Mouse (Mus musculus) heart, embryonic 16.5 days (tissue): ENCODE results near the gene Bex2. TPM values are rescaled to one million over a fixed set of nuclear protein-coding genes. Genes with fewer than 3 reads are reported as not detected.
A peak's percentile ranks its signal among the peaks of the same experiment; 100 is the strongest.
"Not testable (repeated sequence)": the region's sequence is repeated elsewhere in the genome, so short reads cannot be mapped to it uniquely, and the experiment has no call there.

Source experiments
- ATAC-seq: fragments of 200-750 bp; cut with Nextera tagmentation; replicated peaks from 2 replicates; pipeline ENCODE4 v1.8.0; 2017; ENCODE audit warnings: moderate number of reproducible peaks; ENCODE audit not compliant: insufficient read depth, low FRiP score; ENCODE audit errors: extremely low read depth
- H3K27ac ChIP-seq: fragments of 300-500 bp; sonication (generic); 2 replicates; pipeline ENCODE4 v1.5.1; 2014; ENCODE audit warnings: mild to moderate bottlenecking, low read length, control low read depth, moderate library complexity
- H3K27me3 ChIP-seq: fragments of 300-500 bp; sonication (generic); 2 replicates; pipeline ENCODE4 v1.6.1; 2014; ENCODE audit warnings: low read length, mixed read lengths; ENCODE audit not compliant: control insufficient read depth, insufficient read depth
- H3K36me3 ChIP-seq: fragments of 300-500 bp; sonication (generic); 2 replicates; pipeline ENCODE4 v1.6.1; 2014; ENCODE audit not compliant: control insufficient read depth, insufficient read depth
- H3K4me1 ChIP-seq: fragments of 300-500 bp; sonication (generic); 2 replicates; pipeline ENCODE4 v1.6.1; 2014; ENCODE audit warnings: low read length, mixed read lengths; ENCODE audit not compliant: control insufficient read depth, insufficient read depth
- H3K4me2 ChIP-seq: fragments of 300-500 bp; sonication (generic); 2 replicates; pipeline ENCODE4 v1.6.1; 2014; ENCODE audit warnings: low read depth, mild to moderate bottlenecking, control low read depth, low read length
- H3K4me3 ChIP-seq: fragments of 300-500 bp; sonication (generic); 2 replicates; pipeline ENCODE4 v1.5.1; 2014; ENCODE audit warnings: mild to moderate bottlenecking, control low read depth, low read length
- H3K9ac ChIP-seq: fragments of 300-500 bp; sonication (generic); 2 replicates; pipeline ENCODE4 v1.6.1; 2014; ENCODE audit warnings: low read length, control low read depth
- H3K9me3 ChIP-seq: fragments of 300-500 bp; sonication (generic); replicated peaks from 2 replicates; pipeline ENCODE4 v1.6.1; 2016; ENCODE audit warnings: low read length; ENCODE audit not compliant: control insufficient read depth
- WGBS: fragments of 180-500 bp; shearing (Covaris S2); extraction: QIAGEN DNeasy Blood & Tissue Kit; methylation state at CpG from one replicate; pipeline ENCODE4 v1.1.7; 2014; 5-methylcytosine and 5-hydroxymethylcytosine counted together
- polyA plus RNA-seq: library from polyadenylated mRNA; unstranded; fragments of >200 nt; fragmentation: Nextera tagmentation; extraction: Ambion mirVana; gene quantifications from 2 replicates; pipeline ENCODE4 v1.2.1, GENCODE M21; 2015

The Bex2 gene
- polyA plus RNA-seq, 1 experiment from 2014 or later: 16.0 TPM

DNA sequence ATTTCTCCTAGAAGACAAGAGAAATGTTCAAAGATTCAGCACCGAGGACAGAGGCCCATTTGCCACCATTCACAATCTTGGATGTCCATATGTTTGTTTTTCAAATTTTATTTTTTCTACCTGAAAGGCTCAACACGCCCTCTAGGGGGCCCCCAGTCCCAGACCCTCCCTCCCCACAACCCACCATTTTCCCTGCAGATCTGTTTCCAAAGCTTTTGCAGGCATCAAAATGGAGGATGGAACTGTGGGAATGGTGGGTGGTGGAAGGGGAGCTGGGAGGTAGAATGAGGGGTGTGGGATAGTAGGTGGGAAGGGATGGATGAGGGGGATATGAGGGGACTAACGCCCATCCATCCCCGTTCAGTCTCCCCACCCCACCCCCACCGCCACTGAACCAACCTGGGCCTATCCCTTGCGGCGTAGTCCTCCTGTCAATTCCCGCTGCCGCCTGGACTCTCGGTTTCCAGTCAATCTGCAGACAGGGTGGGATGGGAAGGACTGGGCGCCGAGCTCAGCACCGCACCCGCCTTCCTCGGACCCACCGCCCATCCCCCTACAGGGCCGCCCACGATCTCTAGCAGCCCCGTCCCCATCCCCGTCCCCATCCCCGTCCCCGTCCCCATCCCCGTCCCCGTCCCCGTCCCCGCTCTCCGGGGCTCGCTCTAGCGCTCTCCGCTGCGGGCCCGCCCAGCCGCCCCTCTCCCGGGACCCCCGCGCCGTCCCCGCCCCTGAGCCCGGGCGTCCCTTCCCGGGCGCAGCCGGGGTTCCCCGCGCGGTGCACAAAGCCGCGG is 640 bp downstream of the Bex2 start:
- ATAC-seq: peak; percentile 49
- 16% methylated on average over 14 of the region's 48 CpGs for WGBS
- H3K9me3 ChIP-seq, H3K36me3 ChIP-seq, H3K4me1 ChIP-seq, H3K27ac ChIP-seq, H3K9ac ChIP-seq, H3K27me3 ChIP-seq: not testable (repeated sequence)
- Histone ChIP-seq H3K4me2 (peak overlapping the region; percentile 51), H3K4me3 (peak overlapping the region; percentile 21)

DNA sequence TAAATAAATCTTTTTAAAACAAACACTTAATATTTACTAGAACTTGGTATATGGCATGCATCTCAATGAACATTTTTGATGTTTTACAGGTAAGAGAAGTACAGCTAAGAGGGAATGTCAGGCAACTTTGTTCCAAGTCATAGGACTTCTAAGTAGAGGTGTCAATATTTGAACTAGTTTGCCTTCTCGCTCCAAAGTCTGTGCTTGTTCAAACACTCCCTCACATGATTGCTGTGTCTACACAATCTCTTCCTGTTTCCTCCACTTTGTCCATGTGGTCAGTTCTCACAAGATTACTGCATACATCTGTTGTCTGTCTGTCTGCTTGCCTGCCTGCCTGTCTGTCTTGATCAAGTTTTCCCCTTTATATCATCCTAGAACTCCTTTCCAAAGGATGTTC is 7.3 kb downstream of the Bex2 start:
- no peaks in the 10 kb centered on the region for H3K36me3 ChIP-seq
- 64% methylated on average over 1 of the region's 1 CpGs for WGBS
- H3K4me2 ChIP-seq: no peak overlapping the region
- no peaks in the 10 kb centered on the region for H3K4me1 ChIP-seq
- H3K27ac ChIP-seq: no peak overlapping the region
- no peaks in the 10 kb centered on the region for H3K9me3 ChIP-seq
- no peak for ATAC-seq
- H3K27me3 ChIP-seq: no peaks in the 10 kb centered on the region
- no peak overlapping the region for H3K9ac ChIP-seq
- H3K4me3 ChIP-seq: no peak overlapping the region

DNA sequence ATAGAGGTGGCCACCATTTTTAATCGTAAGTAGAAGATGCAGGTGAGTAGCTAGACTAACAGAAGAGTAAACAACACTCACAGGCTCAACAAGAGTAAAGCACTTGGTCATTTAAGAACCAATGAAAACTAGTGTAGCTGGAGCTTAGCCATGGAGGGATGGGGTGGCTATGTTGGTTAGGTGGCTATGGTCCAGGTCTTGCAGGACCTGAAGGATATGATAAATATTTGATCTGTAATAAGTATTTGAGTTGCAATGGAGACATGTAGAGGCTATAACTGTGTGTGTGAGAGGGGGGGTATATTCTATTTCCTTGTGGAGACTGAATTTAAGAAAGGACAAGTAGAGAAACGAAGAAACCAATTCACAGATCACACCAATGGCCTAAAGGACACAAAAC is 16.8 kb downstream of the Bex2 start:
- Histone ChIP-seq H3K9ac (no peak overlapping the region), H3K27ac (no peak overlapping the region), H3K4me3 (no peak overlapping the region), H3K36me3 (no peaks in the 10 kb centered on the region), H3K9me3 (no peaks in the 10 kb centered on the region), H3K27me3 (no peaks in the 10 kb centered on the region), H3K4me2 (no peak overlapping the region), H3K4me1 (no peaks in the 10 kb centered on the region)
- no peak for ATAC-seq
- 66% methylated on average over 2 of the region's 2 CpGs for WGBS

DNA sequence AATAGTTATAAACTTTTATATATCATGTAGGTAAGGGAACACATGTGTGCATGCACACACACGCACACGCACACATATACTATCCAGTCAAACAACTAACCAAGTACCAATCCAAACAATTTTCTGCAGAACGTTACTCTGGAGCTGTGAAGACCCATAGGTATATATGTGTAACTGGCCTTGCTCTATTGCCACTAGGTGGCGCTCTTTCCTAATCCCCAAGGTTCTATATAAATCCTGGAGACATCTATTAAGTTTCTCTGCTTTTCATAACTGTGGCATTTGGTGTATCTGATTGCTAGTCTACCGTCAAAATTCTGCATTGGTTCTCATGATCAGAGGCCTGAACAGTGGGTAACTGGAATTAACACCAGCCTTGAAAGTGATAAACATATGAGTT is 20.5 kb downstream of the Bex2 start:
- Histone ChIP-seq H3K4me1 (no peaks in the 10 kb centered on the region), H3K27me3 (no peaks in the 10 kb centered on the region), H3K9ac (no peak overlapping the region), H3K4me2 (no peak overlapping the region), H3K36me3 (no peaks in the 10 kb centered on the region), H3K9me3 (no peaks in the 10 kb centered on the region), H3K27ac (no peak overlapping the region), H3K4me3 (no peak overlapping the region)
- ATAC-seq: no peak
- WGBS: 15% methylated on average over 5 of the region's 5 CpGs

DNA sequence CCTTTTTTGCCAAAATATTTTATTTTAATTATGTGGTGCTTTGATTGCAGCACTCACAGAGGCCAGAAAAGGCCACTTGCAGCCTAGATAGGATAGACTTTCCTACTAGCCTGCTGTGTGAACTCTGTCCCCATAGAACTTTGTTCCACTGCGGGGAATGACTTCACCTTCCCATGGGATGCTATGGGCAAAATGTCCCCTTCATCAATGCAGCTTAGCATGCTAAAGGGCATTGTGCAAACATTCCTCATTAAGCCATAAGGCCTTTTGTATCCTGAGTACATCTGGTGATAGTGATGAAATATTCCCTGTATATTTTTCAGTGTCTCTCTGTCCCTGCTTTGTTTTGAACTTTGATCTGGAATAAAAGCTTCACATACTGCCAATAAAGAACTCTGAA is 24.3 kb downstream of the Bex2 start:
- H3K9ac ChIP-seq: no peak overlapping the region
- H3K27ac ChIP-seq: no peak overlapping the region
- H3K4me1 ChIP-seq: no peaks in the 10 kb centered on the region
- no peak overlapping the region for H3K4me3 ChIP-seq
- no peak overlapping the region for H3K4me2 ChIP-seq
- no peaks in the 10 kb centered on the region for H3K9me3 ChIP-seq
- 83% methylated on average over 1 of the region's 1 CpGs for whole genome bisulfite sequencing
- H3K27me3 ChIP-seq: no peaks in the 10 kb centered on the region
- H3K36me3 ChIP-seq: no peaks in the 10 kb centered on the region
- no peak for ATAC-seq

DNA sequence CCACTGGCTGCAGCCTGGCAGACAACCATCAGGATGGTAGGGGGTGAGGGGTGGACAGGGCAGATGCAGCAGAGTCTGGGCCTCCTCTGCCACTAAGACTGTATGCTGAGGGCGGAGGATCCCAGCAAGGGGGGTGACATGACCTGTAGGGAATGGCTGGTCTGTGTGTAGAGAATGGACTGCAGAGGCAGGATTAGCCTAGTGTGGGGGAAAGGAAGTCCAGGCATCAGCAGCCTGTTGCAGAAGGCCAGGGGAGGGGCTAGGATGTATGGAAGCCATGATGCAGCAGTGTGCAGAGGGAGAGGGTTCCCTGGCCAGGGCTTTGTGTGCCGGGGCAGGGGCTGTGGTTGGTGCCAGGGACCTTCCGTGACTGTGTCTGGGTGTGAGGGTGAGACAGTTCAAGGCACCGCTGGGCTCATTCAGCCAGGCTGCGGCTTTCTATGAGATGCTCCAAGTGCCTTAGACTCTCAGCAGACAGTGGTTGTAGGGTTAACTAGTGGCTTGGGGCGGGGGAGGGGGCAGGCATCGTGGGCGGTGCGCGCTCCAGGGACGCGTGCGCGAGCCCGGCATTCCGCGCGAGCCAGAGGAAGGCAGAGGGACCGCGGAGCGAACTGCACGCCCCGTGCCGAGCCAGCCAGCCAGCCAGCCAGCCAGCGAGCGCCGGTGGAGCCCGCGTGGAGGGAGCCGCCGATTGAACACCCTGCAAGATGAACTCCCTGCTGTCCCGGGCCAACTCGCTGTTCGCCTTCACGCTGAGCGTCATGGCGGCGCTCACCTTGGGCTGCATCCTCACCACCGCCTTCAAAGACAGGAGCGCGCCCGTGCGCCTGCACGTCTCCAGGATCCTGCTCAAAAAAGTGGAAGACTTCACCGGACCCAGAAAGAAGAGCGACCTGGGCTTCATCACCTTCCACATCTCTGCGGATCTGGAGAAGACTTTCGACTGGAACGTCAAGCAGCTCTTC is 35.0 kb downstream of the Bex2 start, which contains the start of gene Arxes1:
Gene Arxes1, plus strand, starts transcription at position 569 of the 965 bp plus-strand sequence.
- ATAC-seq: peak; percentile 91

DNA sequence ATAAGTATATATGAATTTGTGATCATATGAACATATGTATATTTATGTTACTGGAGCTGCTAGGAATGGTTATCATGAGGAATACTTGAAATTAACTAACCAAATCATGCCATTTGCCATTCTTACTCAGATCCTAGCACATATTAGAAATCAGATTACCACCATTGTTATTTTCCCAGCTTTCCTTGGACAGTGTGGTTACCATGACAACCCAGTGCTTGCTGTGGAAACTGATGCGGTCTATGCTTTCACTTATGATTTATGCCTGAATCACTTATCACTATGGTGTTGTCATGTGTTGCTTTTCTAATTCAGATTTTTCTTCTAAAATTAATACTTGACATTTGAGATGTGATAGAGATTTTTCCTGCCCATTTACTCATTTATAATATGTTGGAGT is 37.7 kb downstream of the Bex2 start:
- no peak overlapping the region for H3K4me3 ChIP-seq
- H3K9me3 ChIP-seq: no peaks in the 10 kb centered on the region
- no peak overlapping the region for H3K9ac ChIP-seq
- H3K4me2 ChIP-seq: no peak overlapping the region
- H3K4me1 ChIP-seq: no peaks in the 10 kb centered on the region
- WGBS: 74% methylated on average over 1 of the region's 1 CpGs
- H3K36me3 ChIP-seq: no peaks in the 10 kb centered on the region
- H3K27me3 ChIP-seq: no peaks in the 10 kb centered on the region
- H3K27ac ChIP-seq: no peak overlapping the region
- no peak for ATAC-seq

More for the DNA sequence above, 35.0 kb downstream of the Bex2 start, which contains the start of gene Arxes1:
- H3K9me3 ChIP-seq, H3K9ac ChIP-seq, H3K27me3 ChIP-seq, H3K4me1 ChIP-seq, H3K27ac ChIP-seq, H3K36me3 ChIP-seq: not testable (repeated sequence)
- peak within 1 kb of the TSS; percentile 52 for H3K4me2 ChIP-seq
- WGBS: 26% methylated on average over 9 of the region's 49 CpGs
- H3K4me3 ChIP-seq: peak within 1 kb of the TSS; percentile 29
